Mouse (Mus musculus) olfactory bulb, adult 2 months (tissue): ENCODE data around the gene Klk7. TPM values are rescaled to one million over a fixed set of nuclear protein-coding genes. Genes with fewer than 3 reads are reported as not detected.
A peak's percentile ranks its signal among the peaks of the same experiment; 100 is the strongest.

Experiments used
- H3K27ac ChIP-seq: fragments of 200-500 bp; 2 replicates; pipeline ENCODE4 v1.5.1; 2012; ENCODE audit warnings: low read depth, low read length; ENCODE audit not compliant: insufficient read depth
- H3K4me1 ChIP-seq: fragments of 200-500 bp; 2 replicates; pipeline ENCODE4 v1.6.1; 2012; ENCODE audit warnings: low read length; ENCODE audit not compliant: control insufficient read depth, insufficient read depth
- H3K4me3 ChIP-seq: fragments of 200-500 bp; 2 replicates; pipeline ENCODE4 v1.5.1; 2012; ENCODE audit warnings: mild to moderate bottlenecking, low read depth, low read length, moderate library complexity; ENCODE audit not compliant: insufficient read depth
- CTCF ChIP-seq: fragments of 200-500 bp; IDR thresholded peaks from 2 replicates; pipeline ENCODE4 v1.5.1; 2012; ENCODE audit warnings: low read depth, mild to moderate bottlenecking, low read length, moderate library complexity; ENCODE audit not compliant: insufficient read depth
- POLR2A ChIP-seq: fragments of 200-500 bp; IDR thresholded peaks from 2 replicates; pipeline ENCODE4 v1.6.1; 2012; ENCODE audit warnings: mild to moderate bottlenecking, low read depth, low read length, moderate library complexity; ENCODE audit not compliant: insufficient read depth
- WGBS: fragments of 180-500 bp; shearing (Covaris S2); methylation state at CpG from one replicate; pipeline ENCODE4 v1.1.7; 2018; 5-methylcytosine and 5-hydroxymethylcytosine counted together
- polyA plus RNA-seq: library from polyadenylated mRNA; stranded (reverse); fragments of >200 nt; gene quantifications from 2 replicates; pipeline ENCODE4 v1.2.4, GENCODE M21; 2012; ENCODE audit warnings: low replicate concordance; ENCODE audit not compliant: missing spikeins, insufficient read depth, insufficient read length

Klk7 gene
- polyA plus RNA-seq, 1 experiment, result not detected

DNA sequence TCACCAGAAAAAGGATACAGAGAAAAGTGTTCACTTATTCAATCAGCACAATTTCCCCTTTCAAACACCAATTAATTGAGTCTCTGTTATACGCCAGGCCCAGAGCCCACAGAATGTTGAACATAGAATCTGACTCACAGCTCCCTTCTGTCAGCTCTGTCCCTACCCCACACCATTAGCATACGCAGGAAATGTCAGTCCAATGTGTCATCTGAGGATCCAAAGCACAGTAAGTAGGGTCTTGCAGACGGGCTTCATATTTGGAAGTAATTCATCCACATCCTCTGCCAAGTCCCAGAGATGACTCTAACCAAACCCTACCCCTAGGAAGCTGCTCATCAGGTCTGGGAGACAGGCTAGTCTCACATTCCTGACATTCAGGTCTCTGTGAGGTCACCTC lies 23.0 kb upstream of the Klk7 start:
- Histone ChIP-seq H3K4me3 (no peak overlapping the region), H3K27ac (no peak overlapping the region), H3K4me1 (no peaks in the 10 kb centered on the region; the same call in 1 of the 2 replicates)
- 63% methylated on average over 3 of the region's 3 CpGs for WGBS
- TF ChIP-seq CTCF (no peak), POLR2A (no peak)

DNA sequence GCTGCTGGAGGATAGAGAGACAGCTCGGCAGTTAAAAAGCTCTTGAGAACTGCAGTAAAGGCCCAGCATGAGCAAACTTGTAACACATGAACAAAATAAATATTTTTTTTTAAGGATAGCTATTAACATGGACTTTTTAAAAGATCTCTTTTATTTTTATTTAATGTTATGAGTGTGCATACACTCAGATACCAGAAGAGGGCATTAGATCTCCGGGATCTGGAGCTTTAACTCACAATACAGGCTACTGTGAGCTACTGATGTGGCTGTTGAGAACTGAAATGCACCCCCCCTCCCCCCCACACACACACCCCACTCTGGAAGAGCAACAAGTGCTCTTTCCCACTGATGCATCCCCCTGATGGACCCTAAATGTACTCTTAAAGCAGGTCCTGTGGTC lies 21.8 kb upstream of the Klk7 start:
- H3K4me3 ChIP-seq, result no peak overlapping the region
- TF ChIP-seq POLR2A (no peak), CTCF (no peak)
- WGBS, result 77% methylated on average over 2 of the region's 2 CpGs
- no peaks in the 10 kb centered on the region; the same call in 1 of the 2 replicates for H3K4me1 ChIP-seq
- H3K27ac ChIP-seq, result no peak overlapping the region

DNA sequence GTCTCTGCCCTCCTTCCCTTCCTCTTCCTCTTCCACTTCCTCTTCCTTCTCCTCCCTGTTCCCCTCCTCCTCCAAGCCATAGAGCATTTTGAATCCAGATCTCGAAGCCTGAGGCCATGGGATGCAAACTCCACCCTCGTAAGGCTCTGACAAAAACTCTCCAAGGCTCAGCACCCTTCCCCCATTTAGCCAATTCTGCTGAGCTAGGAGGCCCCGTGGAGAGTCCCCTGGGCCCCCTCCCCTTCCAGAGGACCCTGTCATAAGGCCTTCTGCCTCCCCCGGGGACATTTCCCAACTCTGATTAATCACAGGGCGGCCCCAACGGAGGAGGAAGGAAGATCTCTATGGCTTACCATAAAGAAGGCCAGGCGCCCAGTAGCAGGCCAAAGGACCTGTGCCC lies 19.5 kb upstream of the Klk7 start, which contains the start of gene Klk9:
Gene Klk9 (plus strand): TSS at position 301 of the 400 bp plus-strand sequence.
- TF ChIP-seq POLR2A (no peak), CTCF (no peak)

DNA sequence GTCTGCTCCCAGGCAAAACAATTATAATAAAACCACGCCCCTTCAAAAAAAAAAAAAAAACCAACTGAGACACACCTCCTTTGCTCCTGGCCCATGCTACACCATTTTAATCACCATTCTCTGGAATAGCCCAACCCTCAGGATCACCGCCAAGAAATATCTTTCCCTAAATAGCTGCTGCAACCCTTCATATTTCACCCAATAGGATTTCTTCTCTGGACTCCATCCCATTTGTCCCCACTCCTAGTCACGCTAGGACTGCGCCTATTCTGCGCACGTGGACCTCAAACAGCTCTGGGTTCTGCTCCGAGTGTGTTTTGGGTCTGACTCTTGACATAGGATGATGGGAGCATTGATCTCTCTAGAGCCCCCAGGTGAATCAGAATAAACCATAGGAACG lies 14.7 kb upstream of the Klk7 start:
- WGBS, result 3% methylated on average over 8 of the region's 8 CpGs
- Histone ChIP-seq H3K4me1 (peaks cover 17% of the 10 kb centered on the region), H3K27ac (no peak overlapping the region), H3K4me3 (peak overlapping the region; percentile 58; the same call in 1 of the 2 replicates)
- TF ChIP-seq POLR2A (no peak), CTCF (no peak)

More for the DNA sequence above, 19.5 kb upstream of the Klk7 start, which contains the start of gene Klk9:
- no peak within 1 kb of the TSS for H3K4me3 ChIP-seq
- peaks cover 2% of the 10 kb centered on the region for H3K4me1 ChIP-seq
- WGBS, result 82% methylated on average over 7 of the region's 7 CpGs
- H3K27ac ChIP-seq, result no peak within 1 kb of the TSS

DNA sequence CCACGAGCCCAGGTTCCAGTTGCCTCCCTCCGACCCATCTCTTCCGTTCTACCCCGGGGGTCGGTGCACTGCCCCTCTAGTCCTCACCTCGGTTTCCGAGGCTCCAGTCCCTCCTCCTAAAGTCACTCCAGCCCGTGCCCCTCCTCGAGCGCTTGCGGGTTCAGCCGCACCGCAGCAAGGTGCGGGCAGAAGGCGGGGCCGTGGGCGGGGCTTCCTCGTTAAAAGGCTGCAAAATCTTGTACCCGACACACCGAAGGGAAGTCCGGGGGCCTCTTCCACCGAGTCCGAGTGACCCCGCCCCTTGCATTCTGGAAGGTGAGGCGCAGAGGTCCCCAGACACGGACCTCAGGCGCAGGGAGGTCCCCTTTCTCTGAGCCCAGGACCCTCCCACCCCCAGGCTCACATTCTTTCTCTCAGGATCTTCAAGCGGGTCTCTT lies 13.7 kb upstream of the Klk7 start, which contains the start of gene Klk8:
Gene Klk8 (plus strand): TSS at position 245 of the 437 bp plus-strand sequence.
- H3K4me3 ChIP-seq, result peak within 1 kb of the TSS; percentile 58
- no peak for TF ChIP-seq CTCF
- TF ChIP-seq POLR2A, result no peak
- peaks cover 17% of the 10 kb centered on the region for H3K4me1 ChIP-seq
- H3K27ac ChIP-seq, result no peak within 1 kb of the TSS
- under 1% methylated on average over 28 of the region's 28 CpGs for WGBS

DNA sequence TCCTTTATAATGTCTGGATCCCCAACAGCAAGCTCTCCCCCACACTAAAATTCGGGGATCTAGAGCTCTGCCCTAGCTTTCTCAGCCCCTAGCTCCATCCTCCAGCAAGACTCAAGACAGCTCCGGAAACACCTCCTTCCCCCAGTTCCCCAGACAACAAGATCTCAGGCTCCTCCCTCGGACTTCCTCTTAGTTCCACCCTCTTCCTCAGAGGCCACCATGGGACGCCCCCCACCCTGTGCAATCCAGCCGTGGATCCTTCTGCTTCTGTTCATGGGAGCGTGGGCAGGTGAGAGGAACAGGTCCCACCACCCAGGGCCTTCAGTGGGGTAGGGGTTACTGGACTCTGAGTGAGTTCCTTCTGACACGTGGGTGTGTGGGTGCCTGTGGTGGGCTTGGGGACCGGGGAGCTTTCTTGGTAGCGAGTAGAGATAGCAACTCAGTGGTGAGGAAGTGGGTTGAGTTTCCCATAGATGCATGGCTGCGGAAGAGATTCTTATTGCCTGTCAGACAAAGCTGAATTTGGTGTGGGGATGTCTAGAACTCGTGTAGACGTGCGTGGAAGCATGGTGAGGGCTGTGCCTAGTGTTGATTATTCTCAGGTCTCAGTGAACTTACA lies 13.1 kb upstream of the Klk7 start:
- peaks cover 17% of the 10 kb centered on the region for H3K4me1 ChIP-seq
- no peak overlapping the region for H3K27ac ChIP-seq
- H3K4me3 ChIP-seq, result peak overlapping the region; percentile 58; the same call in 1 of the 2 replicates
- TF ChIP-seq CTCF (no peak), POLR2A (no peak)
- WGBS, result 34% methylated on average over 13 of the region's 13 CpGs

- TF ChIP-seq CTCF (no peak), POLR2A (no peak)
- Histone ChIP-seq H3K4me3 (no peak overlapping the region), H3K27ac (no peak overlapping the region), H3K4me1 (peaks cover 17% of the 10 kb centered on the region)
- 70% methylated on average over 7 of the region's 7 CpGs for WGBS
Observed at GRCm38 (mm10) chr7:43799876-43800275, 11.2 kb upstream of the Klk7 start.

DNA sequence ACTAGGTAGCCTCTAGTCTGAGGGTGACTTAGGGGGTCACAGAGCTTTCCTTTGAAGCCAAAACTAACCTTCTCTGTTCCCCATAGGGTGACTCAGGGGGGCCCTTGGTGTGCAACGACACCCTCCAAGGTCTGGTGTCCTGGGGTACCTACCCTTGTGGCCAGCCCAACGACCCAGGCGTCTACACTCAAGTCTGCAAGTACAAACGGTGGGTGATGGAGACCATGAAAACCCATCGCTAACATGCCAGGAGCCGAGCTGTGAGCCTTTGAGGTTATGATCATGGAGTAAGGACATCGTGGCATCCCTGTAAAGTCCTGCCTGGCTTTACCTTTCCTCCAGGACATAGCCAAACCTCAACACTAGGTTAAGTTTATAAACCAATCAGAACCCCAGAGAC lies 4.1 kb downstream of the Klk7 start:
- Histone ChIP-seq H3K4me3 (no peak overlapping the region), H3K27ac (no peak overlapping the region), H3K4me1 (no peaks in the 10 kb centered on the region)
- WGBS, result 91% methylated on average over 7 of the region's 7 CpGs
- TF ChIP-seq CTCF, result no peak
- no peak for TF ChIP-seq POLR2A

DNA sequence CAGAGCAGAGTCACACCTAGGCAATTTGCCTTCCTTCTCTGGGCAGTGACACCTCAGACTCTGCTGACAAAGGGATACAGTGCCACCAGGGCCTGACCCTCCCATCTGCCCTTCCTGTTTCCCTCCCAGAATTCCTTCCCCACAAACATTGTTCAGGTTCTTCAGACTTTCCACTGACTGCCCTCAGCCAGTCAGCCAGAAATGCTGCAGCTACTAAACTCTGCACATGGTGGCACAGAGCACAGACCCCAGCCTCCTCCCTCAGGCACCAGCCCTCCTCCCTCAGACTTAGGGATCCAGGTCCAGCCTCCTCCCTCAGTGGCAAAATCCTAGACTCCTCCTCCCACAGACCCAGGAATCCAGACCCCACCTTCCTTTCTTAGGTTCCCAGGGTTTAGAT lies 5.7 kb downstream of the Klk7 start:
- Histone ChIP-seq H3K4me3 (no peak overlapping the region), H3K27ac (no peak overlapping the region), H3K4me1 (no peaks in the 10 kb centered on the region)
- TF ChIP-seq CTCF (no peak), POLR2A (no peak)
